Mouse (Mus musculus) left cerebral cortex, adult 18-20 months (tissue): ENCODE measurements around the gene Fbxl15. TPM values are rescaled to one million over a fixed set of nuclear protein-coding genes. Genes with fewer than 3 reads are reported as not detected.

ENCODE experiments used
- microRNA-seq, 2 experiments: library from miRNA; unstranded; fragments of <30 nt; microRNA quantifications; one replicate each; pipeline ENCODE4 v1.2.0; 2021
- total RNA-seq, 2 experiments: library from RNA; stranded (reverse); gene quantifications; 2 replicates each; pipeline ENCODE4 v1.2.3; 2021

Fbxl15 gene
- total RNA-seq, 2 experiments from 2014 or later, result 30.0 to 31.1 TPM

Small RNA genes lying within 50 kb of the gene (microRNA-seq; reads per million reads assigned to microRNA genes)
- 2.2 to 5.1 reads per million in 2 experiments for gene Mir146b

Other genes starting within 250 kb of the Fbxl15 start
- not detected for gene Elovl3, start 196.3 kb upstream of the Fbxl15 start, total RNA-seq
- not detected for gene Pitx3, start 179.9 kb upstream of the Fbxl15 start, total RNA-seq
- 10 to 100 TPM; 84.6 to 86.4 TPM for gene Gbf1, start 175.7 kb upstream of the Fbxl15 start, total RNA-seq
- 1 to 10 TPM; 1.9 to 2.1 TPM for gene Nfkb2, start 23.9 kb upstream of the Fbxl15 start, total RNA-seq
- 100 to 1,000 TPM; 612 to 681 TPM for gene Psd, start 1.0 kb upstream of the Fbxl15 start, total RNA-seq
- 100 to 1,000 TPM; 199 to 202 TPM for gene Cuedc2, start 10.5 kb downstream of the Fbxl15 start, total RNA-seq
- 10 to 100 TPM; 22.7 to 26.4 TPM for gene Mfsd13a, start 12.9 kb downstream of the Fbxl15 start, total RNA-seq
- under 1 TPM; 0.79 to 0.98 TPM for gene 2310034G01Rik, start 22.1 kb downstream of the Fbxl15 start, total RNA-seq
- gene Actr1a, start 67.6 kb downstream of the Fbxl15 start, total RNA-seq, result 100 to 1,000 TPM; 196 to 198 TPM
- gene Sufu, start 68.7 kb downstream of the Fbxl15 start, total RNA-seq, result 10 to 100 TPM; 18.4 to 18.6 TPM
- 100 to 1,000 TPM; 119 to 120 TPM for gene Trim8, start 173.5 kb downstream of the Fbxl15 start, total RNA-seq
- 100 to 1,000 TPM; 122 to 128 TPM for gene Arl3, start 245.0 kb downstream of the Fbxl15 start, total RNA-seq
- 1 to 10 TPM; 3.5 to 5.6 TPM for gene Sfxn2, start 245.2 kb downstream of the Fbxl15 start, total RNA-seq